Comparison of ENCODE assay signal across 10 mouse cellular contexts in the genomic region with DNA sequence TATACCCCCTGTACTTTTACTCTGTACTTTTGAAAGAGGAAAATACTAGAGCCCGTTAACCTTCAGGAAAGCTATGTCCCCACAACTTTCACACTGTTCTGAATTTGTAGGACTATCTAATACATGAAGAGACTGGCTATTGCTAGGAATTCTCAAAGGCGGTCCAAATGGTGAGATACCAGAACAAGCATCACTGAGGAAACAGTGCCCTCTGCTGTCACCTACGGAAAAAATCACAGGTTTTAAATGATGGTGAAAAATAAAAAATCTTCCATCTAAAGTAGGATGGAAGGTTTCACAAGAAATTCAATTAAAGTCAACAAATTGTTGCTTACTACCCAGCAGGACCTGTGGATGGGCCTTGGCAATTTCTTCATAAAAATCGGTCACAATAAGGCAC.
DNase-seq lines count a peak whose midpoint lies in the region; ATAC-seq lines count a peak whose summit lies in the region.
"Had no signal": no experiment of that assay in that cellular context is flagged by ENCODE, and none has a peak within 500 bp of the region (broad histone marks: within the 10 kb centered on the region; RNA-seq: fewer than 3 reads in every experiment).

No protein-coding gene starts in this region.

- 41% methylated on average over 4 of the region's 4 CpGs for WGBS in forebrain, embryonic 12.5 days

- no peaks in the 10 kb centered on the region for H3K9me3 ChIP-seq in forebrain, embryonic 12.5 days
- H3K9me3 ChIP-seq: limb, embryonic 15.5 days had no signal

- H3K4me2 ChIP-seq in forebrain, embryonic 12.5 days = no peak overlapping the region
- H3K4me2 ChIP-seq: heart, embryonic 11.5 days; limb, embryonic 15.5 days had no signal

- no peaks in the 10 kb centered on the region for H3K4me1 ChIP-seq in forebrain, embryonic 12.5 days
- H3K4me1 ChIP-seq: limb, embryonic 15.5 days had no signal

- H3K4me3 ChIP-seq in forebrain, embryonic 12.5 days (replicated peaks) = no peak overlapping the region
- H3K4me3 ChIP-seq: limb, embryonic 15.5 days had no signal

- no peaks in the 10 kb centered on the region for H3K27me3 ChIP-seq in forebrain, embryonic 12.5 days
- H3K27me3 ChIP-seq: limb, embryonic 15.5 days had no signal

- ATAC-seq in granulocyte monocyte progenitor cell, adult 5-6 weeks (replicated peaks; ENCODE audit: poor library complexity, severe bottlenecking) = no peak
- no peak for ATAC-seq in forebrain, embryonic 12.5 days (ENCODE audit: low FRiP score)

- no peak overlapping the region for H3K27ac ChIP-seq in forebrain, embryonic 12.5 days
- H3K27ac ChIP-seq: limb, embryonic 15.5 days had no signal

- no peaks in the 10 kb centered on the region for H3K36me3 ChIP-seq in forebrain, embryonic 12.5 days (replicated peaks)
- H3K36me3 ChIP-seq: limb, embryonic 15.5 days had no signal

- no peak overlapping the region for H3K9ac ChIP-seq in forebrain, embryonic 12.5 days
- H3K9ac ChIP-seq: limb, embryonic 15.5 days had no signal

- DNase-seq in cerebellum, adult 9-10 months = peak; percentile 20
- DNase-seq in cerebellum, adult 11 months = no peak
- peak; percentile 13 to 19 for DNase-seq in left cerebral cortex, adult 18-20 months (ENCODE audit: low spot score in 2 of 2)
- DNase-seq in left cerebral cortex, adult 8-10 months (ENCODE audit: low spot score in 2 of 2) = no peak
- peak; percentile 53 for DNase-seq in ZHBTc4 (ENCODE audit: low read depth, low spot score)
- DNase-seq in mesoderm, embryonic 11.5 days (ENCODE audit: low read depth, low spot score) = peak; percentile 34

Comparison
In these comparisons a context has a peak if more than half of its experiments do, and no peak if none do; other contexts are left out.
1. DNase-seq: peak in cerebellum, adult 9-10 months (single experiment), left cerebral cortex, adult 18-20 months (2 of 2), ZHBTc4 (single experiment) and mesoderm, embryonic 11.5 days (single experiment); none in cerebellum, adult 11 months (single experiment) and left cerebral cortex, adult 8-10 months (0 of 2).